Mouse (Mus musculus) megakaryocyte-erythroid progenitor cell, adult 5-6 weeks (primary cell): ENCODE measurements around the gene Kif18b. TPM values are rescaled to one million over a fixed set of nuclear protein-coding genes. Genes with fewer than 3 reads are reported as not detected.

Source experiments
- ATAC-seq: replicated peaks from 2 replicates; pipeline ENCODE4 v1.8.0; 2016; ENCODE audit warnings: mild to moderate bottlenecking, inconsistent platforms; ENCODE audit not compliant: severe bottlenecking, poor library complexity, low FRiP score, low TSS enrichment
- total RNA-seq, 2 experiments: library from RNA; stranded (forward) in 1 of 2; stranded (reverse) in 1 of 2; fragments of 200-1000, 215-1000 nt in 1 of 2; fragments of >200 nt in 1 of 2; fragmentation: Nextera tagmentation in 1 of 2; gene quantifications; 2 replicates each; pipeline ENCODE4 v1.2.3; 2014 to 2017

Gene Kif18b
- 26.7 and 29.3 TPM in 2 replicates for total RNA-seq (2014; fragmentation: Nextera tagmentation)
- 11.4 and 14.5 TPM in 2 replicates for total RNA-seq (2017)

DNA sequence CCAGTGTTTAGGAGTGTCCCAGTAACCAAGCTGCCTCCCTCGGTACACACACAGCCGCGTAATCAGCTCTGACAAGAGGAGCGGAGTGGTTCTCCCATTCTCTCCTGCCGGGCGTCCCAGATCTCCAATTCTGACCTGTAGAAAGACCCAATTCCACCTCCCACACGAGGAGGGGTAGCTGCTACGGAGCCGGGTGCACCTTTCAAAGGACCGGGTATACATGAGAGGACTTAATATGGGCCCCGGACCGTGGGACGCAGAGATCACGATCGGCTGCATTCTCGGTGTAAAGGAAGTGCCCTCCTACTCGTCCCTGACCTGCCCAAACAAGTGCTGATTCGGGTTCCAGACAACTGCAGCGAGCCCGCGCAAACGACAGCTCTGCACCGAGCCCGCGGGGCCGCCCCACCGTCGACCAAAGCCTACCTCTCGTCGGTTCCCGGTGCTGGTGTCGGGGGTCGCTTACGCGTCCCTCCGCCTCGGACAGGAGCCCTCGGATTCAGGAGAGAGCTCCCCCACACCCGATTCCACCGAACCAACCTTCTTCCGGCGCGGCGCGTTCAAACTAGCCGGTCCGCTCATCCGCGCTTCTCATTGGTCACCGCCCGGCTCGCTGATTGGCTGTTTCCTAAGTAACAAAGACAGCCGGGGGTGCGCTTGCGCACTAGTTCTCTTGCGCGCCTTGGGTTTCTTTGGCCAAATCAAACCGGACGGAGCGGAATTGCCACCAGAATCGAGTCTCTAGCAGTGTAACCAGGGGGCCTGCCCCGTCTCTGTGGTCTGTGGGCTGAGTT is at the start of gene Kif18b:
Gene Kif18b (minus strand): TSS at position 568 of the 794 bp plus-strand sequence.
- peak; percentile 95 for ATAC-seq

DNA sequence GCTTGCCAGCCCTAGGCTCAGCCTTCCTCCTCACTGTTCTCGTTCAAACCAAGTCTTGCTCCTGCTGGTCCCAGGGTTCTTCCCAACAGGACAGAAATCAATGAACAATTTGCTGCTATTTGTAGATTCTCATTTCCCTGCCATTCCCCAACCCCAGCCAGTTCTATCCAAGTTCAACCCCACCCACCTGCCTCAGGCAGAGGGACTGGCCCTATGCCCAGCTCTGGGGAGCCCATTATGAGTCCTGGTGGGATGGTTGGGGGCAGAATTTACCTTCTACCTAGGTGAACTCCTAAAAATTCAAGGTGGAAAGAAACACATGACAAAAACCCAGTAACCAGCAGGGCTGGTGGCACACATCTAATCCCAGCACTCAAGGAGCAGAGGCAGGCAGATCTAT is 47.4 kb upstream of the Kif18b start:
- no peak for ATAC-seq

DNA sequence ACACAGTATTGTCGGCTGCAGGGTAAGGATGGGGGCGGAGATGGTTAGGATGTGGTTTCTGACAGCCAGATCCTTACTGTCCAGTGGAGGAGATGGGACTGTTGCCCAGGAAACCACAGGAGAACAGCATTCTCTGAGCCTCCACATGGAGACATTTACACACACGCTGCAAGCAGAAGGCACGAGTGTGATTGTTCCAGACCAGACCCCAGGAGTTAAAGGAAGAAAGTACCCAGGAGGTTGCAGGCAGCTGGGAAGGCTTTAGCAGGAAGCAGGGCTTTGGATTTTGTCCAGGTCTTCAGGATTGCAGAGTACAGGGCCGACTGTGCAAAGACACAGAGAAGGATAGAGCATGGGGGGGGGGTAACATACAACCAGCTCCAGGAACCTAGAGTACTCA is 46.7 kb upstream of the Kif18b start:
- no peak for ATAC-seq

DNA sequence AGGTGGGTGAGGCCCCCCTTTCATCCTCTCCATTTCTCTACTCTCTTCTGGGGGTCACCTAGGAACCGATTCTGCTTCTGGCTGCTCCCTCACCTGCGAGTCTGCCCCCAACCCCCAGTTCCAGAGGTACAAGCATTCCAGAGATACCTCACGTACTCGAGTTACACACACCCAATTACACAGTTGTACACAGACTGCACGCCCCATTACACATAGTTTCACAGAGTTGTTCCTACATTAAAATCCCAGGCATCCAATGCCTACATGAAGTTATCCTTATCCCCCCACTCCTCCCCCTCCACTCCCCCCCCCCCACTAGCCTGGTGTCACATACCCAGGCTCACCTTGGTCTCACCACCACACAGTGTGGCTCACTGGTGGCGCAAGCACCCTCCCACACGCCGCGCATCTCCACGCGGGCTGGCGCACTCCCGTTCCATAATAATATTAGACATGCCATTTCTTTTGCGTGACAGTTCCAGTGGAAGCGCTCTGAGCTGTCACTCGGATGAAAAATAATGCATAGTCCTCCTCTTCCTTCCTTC is 39.7 kb upstream of the Kif18b start:
- no peak for ATAC-seq

DNA sequence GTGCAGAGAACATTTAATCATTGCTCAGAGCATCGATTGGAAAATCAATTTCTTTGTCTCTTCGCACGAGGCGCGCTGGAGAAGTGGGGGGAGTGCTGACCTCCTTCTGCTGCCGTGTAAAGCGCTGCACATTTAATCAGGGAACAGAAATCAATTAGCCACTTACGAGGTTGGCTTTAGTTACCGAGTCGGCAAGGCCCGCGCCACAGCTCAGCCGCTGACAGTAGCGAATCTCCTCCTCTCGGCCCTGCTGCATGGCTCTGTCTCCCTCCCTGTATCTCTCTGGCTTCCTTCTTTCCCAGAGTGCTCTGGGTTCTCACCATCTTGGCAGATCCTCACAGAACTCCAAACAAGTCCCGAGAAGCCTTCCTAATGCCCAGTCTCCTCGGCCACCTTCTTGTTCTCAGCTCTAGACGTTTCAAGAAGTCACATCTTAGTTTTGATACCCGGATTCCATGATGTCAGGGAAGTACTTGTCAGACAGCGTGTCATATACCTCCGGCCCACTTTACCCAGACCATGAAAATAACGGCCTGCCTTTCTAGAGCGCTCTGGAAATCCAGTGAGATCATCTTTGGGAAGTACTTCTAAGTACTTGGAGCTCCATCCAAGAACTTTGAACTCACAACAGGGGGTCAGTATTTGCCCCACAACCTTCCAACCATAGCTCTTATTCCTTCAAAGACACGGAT is 39.1 kb upstream of the Kif18b start:
- no peak for ATAC-seq

DNA sequence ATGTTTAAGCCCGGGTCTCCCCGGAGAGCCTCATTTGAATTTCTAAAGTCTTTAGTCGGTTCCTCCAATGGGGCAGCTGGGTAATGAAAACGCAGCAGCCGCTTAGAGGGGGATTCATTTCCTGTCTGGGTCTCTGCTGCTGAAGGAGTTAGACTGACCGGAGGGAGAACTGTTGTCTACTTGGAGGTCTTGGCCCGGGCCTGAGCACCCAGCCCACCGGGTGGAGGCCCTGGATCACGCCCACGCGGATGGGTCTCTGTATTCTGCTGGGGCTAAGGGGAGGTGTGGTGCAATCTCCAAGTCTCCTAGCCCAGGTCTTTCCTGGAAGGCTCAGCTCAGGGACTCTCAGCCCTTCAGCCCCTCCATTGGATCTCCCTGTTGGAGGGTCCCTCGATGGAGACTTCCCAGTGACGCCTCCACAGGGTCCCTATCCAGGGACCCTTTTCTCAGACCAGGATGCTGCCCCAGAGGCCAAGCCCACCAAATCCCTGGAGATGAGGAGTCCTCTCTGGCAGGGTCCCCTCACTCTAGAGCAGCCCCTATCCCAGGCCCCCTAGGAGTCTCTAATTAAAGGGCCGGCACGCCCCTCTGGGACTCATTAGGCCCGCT is 38.4 kb upstream of the Kif18b start:
- ATAC-seq: no peak

DNA sequence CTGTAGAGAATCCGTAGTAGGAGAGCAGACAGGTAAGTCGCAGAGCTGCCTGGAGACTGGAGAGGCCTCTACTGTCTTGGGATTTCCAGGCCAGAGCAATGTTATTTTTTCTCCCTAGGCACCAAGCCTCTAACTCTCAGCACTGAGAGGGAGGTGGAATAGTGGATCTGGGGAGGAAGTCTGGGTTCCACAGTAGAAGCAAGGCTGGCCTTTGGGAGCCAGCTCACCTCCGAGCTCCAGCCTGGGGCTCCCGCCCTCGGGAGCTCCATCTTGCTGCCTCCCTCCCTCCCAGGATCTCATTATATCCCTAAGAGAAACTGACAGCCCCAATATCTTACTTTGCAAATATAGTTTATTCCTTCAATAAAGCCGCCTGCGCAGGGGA is 37.9 kb upstream of the Kif18b start:
- ATAC-seq: no peak

DNA sequence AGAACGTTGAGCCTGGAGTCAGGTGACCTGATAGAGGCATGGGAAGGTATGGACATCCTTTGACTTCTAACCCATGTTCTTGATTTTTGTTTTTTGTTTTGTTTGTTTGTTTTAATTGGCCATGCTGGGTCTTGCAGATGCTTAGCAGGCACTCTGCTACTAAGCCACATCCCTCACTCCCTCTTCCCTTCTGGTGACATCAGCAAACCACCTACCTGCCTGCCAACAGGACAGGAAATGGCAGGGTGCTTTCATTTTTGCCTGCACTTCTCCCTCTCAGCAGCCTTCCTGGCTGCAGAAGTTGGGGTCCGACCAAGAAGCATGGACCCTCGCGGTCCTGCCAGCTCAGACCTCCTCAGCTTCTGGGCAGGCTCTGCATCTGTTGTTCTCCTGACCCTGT is 36.2 kb upstream of the Kif18b start:
- no peak for ATAC-seq

DNA sequence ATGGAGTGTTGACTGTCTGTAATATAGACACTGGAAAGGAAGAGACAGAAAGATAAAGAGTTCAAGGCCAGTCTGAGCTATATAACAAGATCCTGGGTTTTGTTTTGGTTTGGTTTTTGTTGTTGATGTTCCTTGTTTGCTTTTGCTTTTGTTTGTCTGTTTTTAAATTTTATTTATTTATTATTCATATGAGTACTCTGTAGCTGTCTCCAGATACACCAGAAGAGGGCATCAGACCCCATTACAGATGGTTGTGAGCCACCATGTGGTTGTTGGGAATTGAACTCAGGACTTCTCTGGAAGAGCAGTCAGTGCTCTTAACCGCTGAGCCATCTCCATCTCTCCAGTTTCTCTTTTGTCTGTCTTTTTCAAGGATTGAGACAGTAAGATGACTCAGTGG is 33.9 kb upstream of the Kif18b start:
- ATAC-seq: no peak

DNA sequence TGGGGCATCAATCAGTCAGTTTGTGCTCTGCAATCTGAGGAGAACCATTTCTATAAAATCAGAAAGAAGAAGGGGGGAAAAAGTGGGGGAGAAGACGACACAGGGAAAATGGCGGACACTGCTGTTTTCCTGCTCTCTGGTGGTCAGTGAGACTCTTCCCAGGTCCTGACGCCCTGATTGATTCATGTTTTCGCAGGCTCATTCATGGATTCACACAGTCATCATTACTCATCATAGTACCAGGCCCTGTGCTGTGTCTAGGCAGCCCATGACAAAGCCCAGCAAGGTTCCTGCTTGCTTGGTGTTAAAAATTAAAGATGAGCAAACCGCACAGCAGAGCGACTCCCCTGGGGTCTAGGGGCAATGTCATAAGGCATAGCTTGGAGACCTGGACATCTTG is 33.5 kb upstream of the Kif18b start:
- no peak for ATAC-seq

DNA sequence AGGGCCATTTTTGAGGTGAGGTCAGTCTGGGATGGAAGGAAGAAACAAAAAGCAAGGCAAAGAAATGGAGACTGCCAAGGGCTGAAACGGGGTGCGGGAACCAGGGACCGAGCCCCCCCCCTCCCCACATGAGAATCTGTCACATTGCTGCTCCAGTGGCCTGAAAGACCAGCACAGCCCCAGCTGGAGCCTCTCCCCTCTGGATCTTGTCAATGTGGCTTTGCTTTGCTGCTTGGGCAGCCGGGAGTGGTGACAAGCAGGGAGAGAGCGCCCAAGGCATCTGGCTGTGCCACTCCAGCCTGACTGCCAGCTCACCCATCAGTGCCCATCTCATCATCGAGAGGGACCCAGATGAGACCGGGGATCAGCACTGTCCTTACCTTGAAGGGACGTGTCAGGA is 32.8 kb upstream of the Kif18b start:
- no peak for ATAC-seq

DNA sequence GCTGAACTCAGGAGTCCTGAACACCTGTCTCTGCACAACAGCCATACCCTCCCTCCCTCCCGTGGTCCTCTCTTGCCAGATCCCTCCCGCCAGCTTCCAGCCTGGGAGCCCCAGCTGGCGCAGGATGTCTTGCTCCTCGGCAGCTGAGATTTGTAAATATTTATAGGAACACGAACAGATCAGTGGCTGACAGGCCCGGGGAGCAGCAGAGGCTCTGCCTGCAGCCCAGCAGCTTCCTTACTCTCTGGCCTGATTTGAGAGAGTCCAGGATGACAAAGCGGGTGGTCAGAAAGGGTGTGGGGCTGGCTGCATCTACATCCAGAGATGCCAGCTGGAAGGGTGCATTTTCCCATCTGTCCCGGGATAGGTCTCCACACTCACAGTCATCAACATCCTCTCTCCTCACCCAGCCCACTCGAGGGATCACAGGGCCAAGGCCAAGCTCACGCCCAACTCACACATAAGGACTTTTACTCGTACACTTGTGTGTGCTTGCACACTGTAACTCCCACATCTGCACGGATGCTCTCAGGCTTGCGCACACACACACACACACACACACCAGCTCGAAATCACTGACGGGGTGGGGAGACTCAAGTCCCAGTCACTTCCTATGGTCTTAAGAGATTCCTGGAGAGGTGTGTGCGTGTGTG is 32.2 kb upstream of the Kif18b start:
- ATAC-seq: no peak

DNA sequence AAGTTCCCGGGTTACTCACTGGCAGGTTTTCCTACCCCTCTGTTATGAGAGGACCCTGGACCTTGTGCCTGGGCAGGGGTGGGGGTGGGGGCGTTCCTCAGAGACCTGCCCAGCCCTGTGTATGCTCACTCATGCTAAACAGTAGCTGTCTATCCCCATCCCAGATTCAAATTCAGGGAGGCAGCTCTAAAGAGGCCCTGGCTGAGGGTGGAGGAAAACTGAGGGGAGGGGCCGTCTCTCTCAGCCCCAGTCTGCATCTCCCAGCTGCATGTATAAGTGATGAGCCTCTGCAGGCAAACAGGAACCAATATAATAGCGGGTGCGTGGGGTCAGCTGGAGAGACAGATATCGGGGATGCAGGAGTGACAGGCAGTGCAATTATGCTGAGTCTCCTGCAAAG is 28.0 kb upstream of the Kif18b start:
- ATAC-seq: no peak

DNA sequence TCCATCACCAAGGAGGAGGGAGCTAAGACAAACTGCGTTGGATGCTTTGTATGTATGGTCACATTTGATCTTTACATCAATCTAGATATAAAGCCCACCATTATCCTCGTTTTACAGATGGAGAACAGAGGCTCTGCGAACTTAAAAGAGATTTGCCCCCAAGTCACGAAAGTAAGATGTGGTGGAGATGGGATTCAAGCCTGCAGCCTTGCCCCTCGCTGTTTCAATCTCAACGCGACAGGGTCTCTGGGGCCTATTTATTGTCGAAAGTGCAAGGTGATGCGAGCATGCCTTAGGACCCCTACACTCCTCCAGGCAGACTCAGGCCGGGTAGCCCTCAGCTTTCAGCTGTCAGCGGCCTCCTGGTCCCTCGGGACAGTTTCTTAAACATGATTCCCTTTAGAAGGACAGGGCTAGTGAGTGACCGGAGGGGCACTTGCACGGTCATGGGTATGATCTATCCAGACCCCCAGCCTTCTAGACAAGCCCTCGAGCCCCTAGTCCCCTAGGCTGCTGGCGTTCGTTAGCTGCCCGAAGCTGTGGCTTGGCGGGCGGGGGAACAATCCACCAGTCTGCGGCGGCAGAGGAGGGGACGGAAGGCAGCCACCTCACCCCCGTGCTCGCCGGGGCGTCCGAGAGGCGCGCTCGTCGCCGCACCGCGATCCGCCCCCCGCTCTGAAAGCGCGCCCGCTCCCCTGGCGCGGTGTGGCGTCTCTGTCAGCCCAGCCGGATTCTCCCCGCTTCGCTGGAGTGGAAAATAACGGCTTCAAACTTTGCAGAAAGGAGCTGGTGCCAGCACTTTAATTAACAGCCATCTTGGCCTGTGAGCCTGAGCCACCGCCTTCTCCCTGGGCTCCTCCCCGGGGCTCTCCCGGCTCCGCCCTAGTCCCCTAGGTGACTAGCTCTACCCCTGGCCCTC is 23.4 kb upstream of the Kif18b start:
- ATAC-seq: no peak

DNA sequence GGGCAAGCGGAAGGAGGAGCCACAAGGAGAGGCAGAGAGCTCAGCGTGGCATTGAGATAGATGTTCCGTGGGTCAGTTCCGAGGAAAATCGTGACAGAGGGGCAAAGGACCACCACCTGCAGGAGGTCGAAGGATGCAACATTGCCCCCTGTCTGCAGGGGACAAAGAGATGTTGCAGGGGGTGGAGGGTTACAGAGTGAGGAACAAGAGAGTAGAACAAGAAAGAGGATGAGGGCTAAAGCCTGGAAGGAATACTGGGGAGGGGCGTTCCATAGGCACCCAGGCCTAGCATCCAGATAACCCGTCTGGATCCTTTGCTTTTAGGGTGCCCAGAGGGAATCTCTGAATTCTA is 22.0 kb upstream of the Kif18b start:
- 0 out of 2 replicates have a peak, but pooled peaks have one; percentile 8 for ATAC-seq

DNA sequence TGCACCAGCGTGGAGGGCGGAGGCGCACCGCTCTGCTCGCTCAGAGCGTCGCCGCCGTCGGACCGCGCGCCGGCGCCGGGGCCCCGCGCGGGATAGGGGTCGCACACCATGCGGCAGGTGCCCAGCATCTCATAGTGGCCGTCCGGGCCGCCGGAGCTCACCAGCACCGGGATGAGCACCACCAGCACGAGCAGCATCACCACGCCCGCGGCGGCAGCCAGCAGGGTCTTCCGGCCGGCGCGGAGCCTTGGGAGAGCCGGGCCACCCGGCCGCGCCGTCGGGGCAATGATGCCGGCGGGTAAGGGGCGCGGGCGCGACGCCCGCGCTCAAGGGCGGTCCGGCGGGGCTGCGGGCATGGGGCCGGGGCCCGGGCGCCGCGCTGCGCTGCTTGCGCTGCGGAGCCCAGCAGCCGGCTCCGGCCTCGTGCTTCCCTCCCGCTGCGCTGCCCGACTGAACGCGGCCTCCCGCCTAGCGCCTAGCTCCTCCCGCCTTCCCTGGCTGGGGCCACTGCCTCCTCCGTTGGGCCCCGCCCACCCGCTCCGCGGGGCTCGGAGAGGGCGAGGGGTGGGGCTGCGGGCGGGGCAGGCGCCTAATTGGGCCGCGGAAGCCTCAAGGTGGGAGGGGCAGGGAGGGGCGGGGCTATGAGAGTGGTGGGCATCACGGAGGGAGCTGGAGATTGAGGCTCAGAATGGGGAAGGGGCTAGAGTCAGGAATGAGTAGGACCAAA is 21.5 kb upstream of the Kif18b start, which contains the start of gene C1ql1:
Gene C1ql1 (minus strand): TSS at position 424 of the 727 bp plus-strand sequence.
- ATAC-seq: peak; percentile 93

DNA sequence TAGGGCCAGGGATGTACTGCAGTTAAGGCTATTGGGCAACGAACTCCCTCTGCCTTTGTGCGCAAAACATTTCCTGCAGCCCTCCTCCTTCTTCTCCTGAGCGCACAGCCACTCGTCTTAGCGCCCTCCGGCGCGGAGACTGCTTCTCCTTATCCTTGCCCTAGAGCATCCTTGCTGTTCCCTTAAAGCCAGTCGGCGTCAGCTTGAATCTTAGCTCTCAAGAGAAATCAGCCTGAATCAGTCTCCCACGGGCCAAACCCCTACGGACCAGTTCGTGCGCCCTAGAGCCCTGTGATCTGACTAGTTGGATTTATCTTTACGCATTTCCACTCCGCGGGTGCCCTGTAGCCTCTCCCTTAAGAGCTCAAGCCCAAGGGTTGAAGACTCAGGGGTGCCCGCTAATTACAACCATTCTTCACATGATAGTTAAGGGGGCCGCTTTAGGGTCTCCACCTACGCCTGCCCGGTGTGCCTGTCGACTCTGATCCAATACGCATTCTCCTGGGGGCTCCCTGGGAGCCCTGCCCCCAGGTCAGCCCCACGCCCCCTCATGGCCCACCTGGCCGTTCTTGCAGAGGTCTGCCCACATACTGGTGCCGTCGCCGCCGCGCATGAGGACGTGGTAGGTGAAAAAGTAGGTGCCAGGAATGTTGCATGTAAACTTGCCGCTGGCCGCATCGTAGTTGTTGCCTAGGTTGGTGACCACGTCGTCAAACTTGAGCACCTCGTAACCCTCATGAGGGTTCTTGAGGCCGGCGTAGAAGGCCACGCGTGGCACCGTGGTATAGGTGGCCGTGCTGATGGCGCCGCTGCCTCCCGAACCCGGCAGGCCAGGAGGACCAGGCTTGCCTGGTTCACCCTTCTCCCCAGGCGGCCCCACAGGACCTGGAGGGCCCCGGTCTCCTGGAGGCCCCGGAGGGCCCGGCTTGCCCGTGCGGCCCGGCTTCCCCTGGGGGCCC is 20.7 kb upstream of the Kif18b start:
- no peak for ATAC-seq
